Mouse (Mus musculus) layer of hippocampus, postnatal 36 days (tissue): Measurements from ENCODE around the gene Lhb. TPM values are rescaled to one million over a fixed set of nuclear protein-coding genes. Genes with fewer than 3 reads are reported as not detected.

Source experiments
- microRNA-seq, 2 experiments: library from miRNA; unstranded; fragments of <30 nt; microRNA quantifications; one replicate each; pipeline ENCODE4 v1.2.0; 2021
- total RNA-seq, 2 experiments: library from RNA; stranded (reverse); gene quantifications; 2 replicates each; pipeline ENCODE4 v1.2.3; 2021

Lhb gene
- total RNA-seq, 2 experiments from 2014 or later = not detected

Small RNAs within 50 kb of the gene (microRNA-seq; reads per million reads assigned to microRNA genes)
- 0 reads per million in 2 experiments for gene Gm22133

Other genes with a start within 250 kb of the Lhb start
- under 1 TPM; 0.17 to 0.28 TPM for gene Gfy, start 241.3 kb upstream of the Lhb start, total RNA-seq
- gene Pth2, start 239.8 kb upstream of the Lhb start, total RNA-seq = not detected
- gene Ccdc155, start 215.9 kb upstream of the Lhb start, total RNA-seq = 1 to 10 TPM; 2.0 to 3.3 TPM
- gene Dkkl1, start 208.7 kb upstream of the Lhb start, total RNA-seq = 1 to 10 TPM; 1.4 to 2.3 TPM
- gene Tead2, start 205.1 kb upstream of the Lhb start, total RNA-seq = 1 to 10 TPM; 2.6 to 7.8 TPM
- gene Cd37, start 181.7 kb upstream of the Lhb start, total RNA-seq = 1 to 10 TPM; 1.9 to 4.8 TPM
- gene Slc6a16, start 179.7 kb upstream of the Lhb start, total RNA-seq = 1 to 10 TPM; 2.0 to 2.8 TPM
- not detected for gene Slc6a21, start 143.3 kb upstream of the Lhb start, total RNA-seq
- 10 to 100 TPM; 12.9 to 14.8 TPM for gene Trpm4, start 87.0 kb upstream of the Lhb start, total RNA-seq
- under 1 TPM; 0.20 to 0.46 TPM for gene Hrc, start 85.5 kb upstream of the Lhb start, total RNA-seq
- 100 to 1,000 TPM; 126 to 128 TPM for gene Ppfia3, start 53.8 kb upstream of the Lhb start, total RNA-seq
- gene Lin7b, start 50.2 kb upstream of the Lhb start, total RNA-seq = 100 to 1,000 TPM; 133 to 154 TPM
- 100 to 1,000 TPM; 379 to 450 TPM for gene Snrnp70, start 25.1 kb upstream of the Lhb start, total RNA-seq
- gene Kcna7, start 15.2 kb upstream of the Lhb start, total RNA-seq = not detected
- under 1 TPM; 0.17 to 0.18 TPM for gene Ntf5, start 7.1 kb upstream of the Lhb start, total RNA-seq
- 10 to 100 TPM; 14.5 to 18.6 TPM for gene Gys1, start 14.0 kb downstream of the Lhb start, total RNA-seq
- gene Ruvbl2, start 17.3 kb downstream of the Lhb start, total RNA-seq = 10 to 100 TPM; 33.0 to 39.9 TPM
- gene Ftl1, start 39.1 kb downstream of the Lhb start, total RNA-seq = 100 to 1,000 TPM; 187 to 197 TPM
- gene Bax, start 46.1 kb downstream of the Lhb start, total RNA-seq = 10 to 100 TPM; 73.5 to 80.8 TPM
- gene Tulp2, start 61.1 kb downstream of the Lhb start, total RNA-seq = not detected
- 1 to 10 TPM in 1 of 2 experiments, not detected in 1; 2.5 TPM for gene Gm45808, start 66.0 kb downstream of the Lhb start, total RNA-seq
- gene Dhdh, start 68.0 kb downstream of the Lhb start, total RNA-seq = 1 to 10 TPM; 3.1 to 3.9 TPM
- gene Nucb1, start 89.6 kb downstream of the Lhb start, total RNA-seq = 10 to 100 TPM; 94.0 to 98.0 TPM
- 10 to 100 TPM; 17.4 to 20.0 TPM for gene Ppp1r15a, start 105.4 kb downstream of the Lhb start, total RNA-seq
- gene Plekha4, start 105.5 kb downstream of the Lhb start, total RNA-seq = under 1 TPM; 0.77 to 0.86 TPM
- under 1 TPM in 1 of 2 experiments, not detected in 1; 0.28 TPM for gene Hsd17b14, start 134.1 kb downstream of the Lhb start, total RNA-seq
- 10 to 100 TPM; 23.5 to 29.9 TPM for gene Bcat2, start 149.3 kb downstream of the Lhb start, total RNA-seq
- gene Fgf21, start 194.7 kb downstream of the Lhb start, total RNA-seq = not detected
- gene Fut1, start 196.5 kb downstream of the Lhb start, total RNA-seq = not detected
- not detected for gene Izumo1, start 201.0 kb downstream of the Lhb start, total RNA-seq
- gene Rasip1, start 206.7 kb downstream of the Lhb start, total RNA-seq = 1 to 10 TPM; 6.1 to 6.6 TPM
- 1 to 10 TPM; 2.3 to 2.8 TPM for gene Mamstr, start 219.2 kb downstream of the Lhb start, total RNA-seq
- under 1 TPM in 1 of 2 experiments, not detected in 1; 0.18 TPM for gene Fut2, start 245.6 kb downstream of the Lhb start, total RNA-seq